Mouse (Mus musculus): ENCODE measurements around the gene Areg.

GRCm38 (mm10) chr5:91140896-91141448 is 1.6 kb downstream of the Areg start:
- TF ChIP-seq POLR2A (IDR thresholded peaks at IDR 0.05; ENCODE audit: control insufficient read depth, low read depth, low read length) (no peak), CTCF (IDR thresholded peaks at IDR 0.05; ENCODE audit: control insufficient read depth, insufficient read depth, insufficient replicate concordance, low read depth, low read length) (no peak)
